ENCODE assay signal across 8 mouse cellular contexts in genomic region chr8:125083746-125084145, GRCm38 (mm10). TPM values are rescaled to one million over a fixed set of nuclear protein-coding genes. Genes with fewer than 3 reads are reported as not detected.
DNase-seq lines count a peak whose midpoint lies in the region; ATAC-seq and TF ChIP-seq lines count a peak whose summit lies in the region.

No protein-coding gene starts in this region.

- H3K36me3 ChIP-seq in forebrain, embryonic 10.5 days (replicated peaks), result no peaks in the 10 kb centered on the region
- no peaks in the 10 kb centered on the region for H3K36me3 ChIP-seq in forebrain, embryonic 11.5 days (ENCODE audit: control insufficient read depth, insufficient read depth, low read length)
- no peaks in the 10 kb centered on the region for H3K36me3 ChIP-seq in hindbrain, embryonic 13.5 days
- no peaks in the 10 kb centered on the region for H3K36me3 ChIP-seq in limb, embryonic 14.5 days (ENCODE audit: control insufficient read depth, insufficient read depth, low read length)
- no peaks in the 10 kb centered on the region for H3K36me3 ChIP-seq in stomach, postnatal 0 days (ENCODE audit: control insufficient read depth, insufficient read depth, low read length)

- H3K9me3 ChIP-seq in forebrain, embryonic 10.5 days, result no peaks in the 10 kb centered on the region
- H3K9me3 ChIP-seq in forebrain, embryonic 11.5 days (ENCODE audit: control insufficient read depth, low read length), result no peaks in the 10 kb centered on the region
- H3K9me3 ChIP-seq in hindbrain, embryonic 13.5 days, result no peaks in the 10 kb centered on the region
- H3K9me3 ChIP-seq in limb, embryonic 14.5 days (ENCODE audit: control insufficient read depth, low read length), result no peaks in the 10 kb centered on the region
- H3K9me3 ChIP-seq in stomach, postnatal 0 days (ENCODE audit: control insufficient read depth, low read length), result no peaks in the 10 kb centered on the region

- no peak for DNase-seq in forebrain, embryonic 10.5 days (ENCODE audit: extremely low spot score, low spot score)
- DNase-seq in forebrain, embryonic 11.5 days (ENCODE audit: low spot score), result no peak
- DNase-seq in gastrocnemius, adult 18-20 months (ENCODE audit: low spot score), result peak; percentile 79
- no peak for DNase-seq in limb, embryonic 14.5 days (ENCODE audit: low spot score)
- no peak for DNase-seq in stomach, postnatal 0 days (ENCODE audit: low spot score)
- no peak for DNase-seq in layer of hippocampus, adult 9-10 months (ENCODE audit: low spot score)

- ATAC-seq in forebrain, embryonic 11.5 days (replicated peaks; ENCODE audit: low FRiP score), result no peak
- ATAC-seq in hindbrain, embryonic 13.5 days (ENCODE audit: low FRiP score), result no peak
- ATAC-seq in limb, embryonic 14.5 days (ENCODE audit: low FRiP score, low read depth), result no peak
- ATAC-seq in stomach, postnatal 0 days (ENCODE audit: low FRiP score, low TSS enrichment), result no peak

- WGBS in forebrain, embryonic 10.5 days, result 80% methylated on average over 4 of the region's 4 CpGs
- WGBS in forebrain, embryonic 11.5 days, result 88% methylated on average over 4 of the region's 4 CpGs
- 66% methylated on average over 4 of the region's 4 CpGs for WGBS in hindbrain, embryonic 13.5 days
- WGBS in limb, embryonic 14.5 days, result 46% methylated on average over 4 of the region's 4 CpGs
- WGBS in stomach, postnatal 0 days, result 37% methylated on average over 4 of the region's 4 CpGs

- H3K9ac ChIP-seq in forebrain, embryonic 11.5 days (ENCODE audit: low read length), result no peak overlapping the region
- no peak overlapping the region for H3K9ac ChIP-seq in hindbrain, embryonic 13.5 days
- H3K9ac ChIP-seq in limb, embryonic 14.5 days (ENCODE audit: low read depth, low read length, severe bottlenecking), result no peak overlapping the region
- no peak overlapping the region for H3K9ac ChIP-seq in stomach, postnatal 0 days (ENCODE audit: low read length)

- no peak for TF ChIP-seq EP300 in stomach, postnatal 0 days (optimal IDR thresholded peaks at IDR 0.05)

- H3K4me1 ChIP-seq in forebrain, embryonic 10.5 days, result peaks cover 24% of the 10 kb centered on the region
- H3K4me1 ChIP-seq in forebrain, embryonic 11.5 days (replicated peaks; ENCODE audit: control insufficient read depth, insufficient read depth, low read length), result 0 out of 2 replicates have a peak, but pooled peaks cover 2% of the 10 kb centered on the region
- H3K4me1 ChIP-seq in bone marrow macrophage, adult 2 months (ENCODE audit: control insufficient read depth, insufficient read depth, low read length), result peaks cover 32% of the 10 kb centered on the region
- H3K4me1 ChIP-seq in hindbrain, embryonic 13.5 days (replicated peaks), result peaks cover 23% of the 10 kb centered on the region
- peaks cover 11% of the 10 kb centered on the region for H3K4me1 ChIP-seq in limb, embryonic 14.5 days (ENCODE audit: control insufficient read depth, insufficient read depth, low read length)
- H3K4me1 ChIP-seq in stomach, postnatal 0 days (replicated peaks; ENCODE audit: control insufficient read depth, insufficient read depth), result no peaks in the 10 kb centered on the region

- H3K27ac ChIP-seq in forebrain, embryonic 10.5 days, result peak overlapping the region; percentile 75
- H3K27ac ChIP-seq in forebrain, embryonic 11.5 days (ENCODE audit: low read depth, low read length), result no peak overlapping the region
- H3K27ac ChIP-seq in bone marrow macrophage, adult 2 months (ENCODE audit: insufficient read depth, low read depth, low read length), result peak overlapping the region; percentile 51
- H3K27ac ChIP-seq in hindbrain, embryonic 13.5 days, result peak overlapping the region; percentile 55
- H3K27ac ChIP-seq in limb, embryonic 14.5 days (replicated peaks; ENCODE audit: low read depth, low read length), result peak overlapping the region; percentile 84
- H3K27ac ChIP-seq in stomach, postnatal 0 days (replicated peaks), result peak overlapping the region; percentile 66

- no peak for TF ChIP-seq POLR2A in bone marrow macrophage, adult 2 months (IDR thresholded peaks at IDR 0.05; ENCODE audit: borderline replicate concordance, low read depth, low read length)
- TF ChIP-seq POLR2A in limb, embryonic 14.5 days (IDR thresholded peaks at IDR 0.05; ENCODE audit: borderline replicate concordance, extremely low read depth, insufficient read depth, insufficient read length), result no peak

- H3K27me3 ChIP-seq in forebrain, embryonic 10.5 days (ENCODE audit: poor library complexity, severe bottlenecking), result no peaks in the 10 kb centered on the region
- H3K27me3 ChIP-seq in forebrain, embryonic 11.5 days (ENCODE audit: control insufficient read depth, insufficient read depth, low read length), result no peaks in the 10 kb centered on the region
- H3K27me3 ChIP-seq in hindbrain, embryonic 13.5 days, result no peaks in the 10 kb centered on the region
- no peaks in the 10 kb centered on the region for H3K27me3 ChIP-seq in limb, embryonic 14.5 days (ENCODE audit: control insufficient read depth, insufficient read depth, low read length)
- no peaks in the 10 kb centered on the region for H3K27me3 ChIP-seq in stomach, postnatal 0 days (ENCODE audit: control insufficient read depth, insufficient read depth, low read length)

- H3K4me2 ChIP-seq in forebrain, embryonic 11.5 days (ENCODE audit: low read depth, low read length, severe bottlenecking), result no peak overlapping the region
- no peak overlapping the region for H3K4me2 ChIP-seq in hindbrain, embryonic 13.5 days
- no peak overlapping the region for H3K4me2 ChIP-seq in limb, embryonic 14.5 days (replicated peaks; ENCODE audit: low read depth, low read length, severe bottlenecking)
- H3K4me2 ChIP-seq in stomach, postnatal 0 days (replicated peaks; ENCODE audit: low read depth), result no peak overlapping the region

- TF ChIP-seq CTCF in bone marrow macrophage, adult 2 months (IDR thresholded peaks at IDR 0.05; ENCODE audit: low read depth, low read length), result no peak
- TF ChIP-seq CTCF in stomach, postnatal 0 days (IDR thresholded peaks at IDR 0.05; ENCODE audit: low read depth), result no peak

- H3K4me3 ChIP-seq in forebrain, embryonic 10.5 days, result no peak overlapping the region
- no peak overlapping the region for H3K4me3 ChIP-seq in forebrain, embryonic 11.5 days (ENCODE audit: low read depth, low read length)
- H3K4me3 ChIP-seq in bone marrow macrophage, adult 2 months (ENCODE audit: insufficient read depth, low read length), result no peak overlapping the region
- no peak overlapping the region for H3K4me3 ChIP-seq in hindbrain, embryonic 13.5 days
- no peak overlapping the region for H3K4me3 ChIP-seq in limb, embryonic 14.5 days (replicated peaks; ENCODE audit: low read length)
- no peak overlapping the region for H3K4me3 ChIP-seq in stomach, postnatal 0 days (ENCODE audit: low read depth, low read length)

RNA-seq across cellular contexts. Expression of gene Disc1, which starts 29.8 kb away (rescaled TPM):
- polyA plus RNA-seq in forebrain, embryonic 10.5 days (2016; fragmentation: Nextera tagmentation; extraction: Ambion mirVana), result 1.3 and 1.4 TPM in 2 replicates
- polyA plus RNA-seq in forebrain, embryonic 11.5 days (2014; fragmentation: Nextera tagmentation; extraction: Ambion mirVana), result 1.0 and 1.3 TPM in 2 replicates
- polyA plus RNA-seq in bone marrow macrophage, adult 2 months (2012; ENCODE audit: insufficient read depth, insufficient read length, missing spikeins), result 2.8 and 4.1 TPM in 2 replicates
- under 1 TPM; 0.71 to 0.85 TPM for total RNA-seq in gastrocnemius, adult 18-20 months (2021)
- 1.3 and 2.1 TPM in 2 replicates for polyA plus RNA-seq in hindbrain, embryonic 13.5 days (2015; fragmentation: Nextera tagmentation; extraction: Ambion mirVana)
- 3.2 and 3.8 TPM in 2 replicates for polyA plus RNA-seq in limb, embryonic 14.5 days (2012; rRNA removed)
- polyA plus RNA-seq in limb, embryonic 14.5 days (2014; fragmentation: Nextera tagmentation; extraction: Ambion mirVana), result 2.2 and 2.7 TPM in 2 replicates
- polyA plus RNA-seq in stomach, postnatal 0 days (2015; fragmentation: Nextera tagmentation; extraction: Ambion mirVana), result 0.39 and 0.53 TPM in 2 replicates
